Mouse (Mus musculus): ENCODE data around the gene Zfp335. TPM values are rescaled to one million over a fixed set of nuclear protein-coding genes. Genes with fewer than 3 reads are reported as not detected.
A peak's percentile ranks its signal among the peaks of the same experiment; 100 is the strongest.

Zfp335 gene
- polyA plus RNA-seq, 2 experiments = 4.0 to 8.8 TPM

DNA sequence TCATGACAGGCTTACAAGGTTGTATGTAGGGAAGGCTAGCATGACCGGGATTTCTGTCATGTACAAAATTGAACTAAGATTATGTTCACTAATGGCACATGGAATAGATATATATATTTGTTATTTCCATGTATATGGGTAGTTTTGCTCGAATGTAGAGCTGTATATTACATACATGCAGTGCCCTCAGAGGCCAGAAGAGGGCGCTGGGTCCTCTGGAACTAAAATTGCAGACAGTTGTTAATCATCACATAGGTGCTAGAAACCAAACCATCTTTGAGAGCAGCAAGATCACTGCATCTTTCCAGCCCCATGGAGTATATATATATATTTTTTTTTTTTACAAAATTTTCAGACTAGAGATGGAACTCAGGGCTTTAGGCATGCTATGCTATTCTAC is 65.8 kb downstream of the Zfp335 start:
- no peaks in the 10 kb centered on the region for H3K27me3 ChIP-seq (ENCODE audit: control insufficient read depth, insufficient read depth, low read length)
- ATAC-seq (ENCODE audit: insufficient read depth) = no peak
- DNase-seq (ENCODE audit: low read depth in 3 of 3, low spot score in 3 of 3) = no peak
- no peak overlapping the region for H3K4me2 ChIP-seq (ENCODE audit: low read depth)
- no peak overlapping the region for H3K4me3 ChIP-seq (ENCODE audit: insufficient read depth in 1 of 2, low read depth in 2 of 2, low read length in 2 of 2)
- no peak overlapping the region for H3K27ac ChIP-seq
- TF ChIP-seq EP300 (IDR thresholded peaks at IDR 0.05; ENCODE audit: low read depth) (no peak), CTCF (IDR thresholded peaks at IDR 0.05; ENCODE audit: low read depth) (peak; percentile 63)
- H3K9ac ChIP-seq (replicated peaks) = no peak overlapping the region
- 37% methylated on average over 3 of the region's 3 CpGs for WGBS (ENCODE audit: insufficient replicate concordance)
- no peaks in the 10 kb centered on the region for H3K9me3 ChIP-seq (ENCODE audit: control insufficient read depth, low read length)
- H3K36me3 ChIP-seq (replicated peaks; ENCODE audit: control insufficient read depth, insufficient read depth, low read depth) = no peaks in the 10 kb centered on the region
- no peaks in the 10 kb centered on the region for H3K4me1 ChIP-seq (replicated peaks; ENCODE audit: control insufficient read depth in 2 of 2, insufficient read depth in 2 of 2, low read length in 1 of 2)

Other genes starting within 250 kb of the Zfp335 start
- not detected in 2 replicates for gene Wfdc11, start 237.7 kb downstream of the Zfp335 start, polyA plus RNA-seq (2012; rRNA removed)
- not detected in 2 replicates for gene Wfdc11, start 237.7 kb downstream of the Zfp335 start, polyA plus RNA-seq (2014; fragmentation: Nextera tagmentation; extraction: Ambion mirVana)
- gene Wfdc13, start 226.7 kb downstream of the Zfp335 start, polyA plus RNA-seq (2012; rRNA removed) = not detected in 2 replicates
- not detected in 2 replicates for gene Wfdc13, start 226.7 kb downstream of the Zfp335 start, polyA plus RNA-seq (2014; fragmentation: Nextera tagmentation; extraction: Ambion mirVana)
- gene Spint4, start 213.3 kb downstream of the Zfp335 start, polyA plus RNA-seq (2012; rRNA removed) = 0.08 TPM in 1 of 2 replicates, not detected in the other
- not detected in 2 replicates for gene Spint4, start 213.3 kb downstream of the Zfp335 start, polyA plus RNA-seq (2014; fragmentation: Nextera tagmentation; extraction: Ambion mirVana)
- not detected in 2 replicates for gene Spint5, start 196.5 kb downstream of the Zfp335 start, polyA plus RNA-seq (2012; rRNA removed)
- not detected in 2 replicates for gene Spint5, start 196.5 kb downstream of the Zfp335 start, polyA plus RNA-seq (2014; fragmentation: Nextera tagmentation; extraction: Ambion mirVana)
- gene Wfdc3, start 165.8 kb downstream of the Zfp335 start, polyA plus RNA-seq (2012; rRNA removed) = 1.7 and 1.9 TPM in 2 replicates
- gene Wfdc3, start 165.8 kb downstream of the Zfp335 start, polyA plus RNA-seq (2014; fragmentation: Nextera tagmentation; extraction: Ambion mirVana) = 1.6 and 2.1 TPM in 2 replicates
- 16.2 and 26.0 TPM in 2 replicates for gene Dnttip1, start 165.8 kb downstream of the Zfp335 start, polyA plus RNA-seq (2012; rRNA removed)
- 36.7 and 43.7 TPM in 2 replicates for gene Dnttip1, start 165.8 kb downstream of the Zfp335 start, polyA plus RNA-seq (2014; fragmentation: Nextera tagmentation; extraction: Ambion mirVana)
- gene Ube2c, start 141.9 kb downstream of the Zfp335 start, polyA plus RNA-seq (2012; rRNA removed) = 459 and 465 TPM in 2 replicates
- 533 and 562 TPM in 2 replicates for gene Ube2c, start 141.9 kb downstream of the Zfp335 start, polyA plus RNA-seq (2014; fragmentation: Nextera tagmentation; extraction: Ambion mirVana)
- 0.15 and 0.32 TPM in 2 replicates for gene Tnnc2, start 131.8 kb downstream of the Zfp335 start, polyA plus RNA-seq (2012; rRNA removed)
- gene Tnnc2, start 131.8 kb downstream of the Zfp335 start, polyA plus RNA-seq (2014; fragmentation: Nextera tagmentation; extraction: Ambion mirVana) = 0.44 TPM in 1 of 2 replicates, not detected in the other
- gene Snx21, start 125.9 kb downstream of the Zfp335 start, polyA plus RNA-seq (2012; rRNA removed) = 2.3 TPM in 2 replicates
- gene Snx21, start 125.9 kb downstream of the Zfp335 start, polyA plus RNA-seq (2014; fragmentation: Nextera tagmentation; extraction: Ambion mirVana) = 2.9 and 4.4 TPM in 2 replicates
- gene Acot8, start 106.9 kb downstream of the Zfp335 start, polyA plus RNA-seq (2012; rRNA removed) = 20.6 and 22.1 TPM in 2 replicates
- 13.5 and 14.7 TPM in 2 replicates for gene Acot8, start 106.9 kb downstream of the Zfp335 start, polyA plus RNA-seq (2014; fragmentation: Nextera tagmentation; extraction: Ambion mirVana)
- gene Zswim3, start 106.7 kb downstream of the Zfp335 start, polyA plus RNA-seq (2012; rRNA removed) = 2.2 and 2.4 TPM in 2 replicates
- 3.7 and 4.5 TPM in 2 replicates for gene Zswim3, start 106.7 kb downstream of the Zfp335 start, polyA plus RNA-seq (2014; fragmentation: Nextera tagmentation; extraction: Ambion mirVana)
- 2.0 and 2.6 TPM in 2 replicates for gene Zswim1, start 89.1 kb downstream of the Zfp335 start, polyA plus RNA-seq (2012; rRNA removed)
- gene Zswim1, start 89.1 kb downstream of the Zfp335 start, polyA plus RNA-seq (2014; fragmentation: Nextera tagmentation; extraction: Ambion mirVana) = 3.6 and 4.6 TPM in 2 replicates
- gene Spata25, start 83.2 kb downstream of the Zfp335 start, polyA plus RNA-seq (2012; rRNA removed) = not detected in 2 replicates
- not detected in 2 replicates for gene Spata25, start 83.2 kb downstream of the Zfp335 start, polyA plus RNA-seq (2014; fragmentation: Nextera tagmentation; extraction: Ambion mirVana)
- gene Ctsa, start 78.9 kb downstream of the Zfp335 start, polyA plus RNA-seq (2012; rRNA removed) = 69.5 and 82.7 TPM in 2 replicates
- gene Ctsa, start 78.9 kb downstream of the Zfp335 start, polyA plus RNA-seq (2014; fragmentation: Nextera tagmentation; extraction: Ambion mirVana) = 59.4 and 60.8 TPM in 2 replicates
- gene Neurl2, start 78.3 kb downstream of the Zfp335 start, polyA plus RNA-seq (2012; rRNA removed) = 0.70 and 1.2 TPM in 2 replicates
- 1.0 and 1.5 TPM in 2 replicates for gene Neurl2, start 78.3 kb downstream of the Zfp335 start, polyA plus RNA-seq (2014; fragmentation: Nextera tagmentation; extraction: Ambion mirVana)
- 8.4 and 9.6 TPM in 2 replicates for gene Pltp, start 54.0 kb downstream of the Zfp335 start, polyA plus RNA-seq (2012; rRNA removed)
- 7.6 and 10.0 TPM in 2 replicates for gene Pltp, start 54.0 kb downstream of the Zfp335 start, polyA plus RNA-seq (2014; fragmentation: Nextera tagmentation; extraction: Ambion mirVana)
- 19.6 and 20.2 TPM in 2 replicates for gene Pcif1, start 32.5 kb downstream of the Zfp335 start, polyA plus RNA-seq (2012; rRNA removed)
- gene Pcif1, start 32.5 kb downstream of the Zfp335 start, polyA plus RNA-seq (2014; fragmentation: Nextera tagmentation; extraction: Ambion mirVana) = 37.5 and 43.4 TPM in 2 replicates
- gene Mmp9, start 29.0 kb upstream of the Zfp335 start, polyA plus RNA-seq (2012; rRNA removed) = 0.97 and 1.00 TPM in 2 replicates
- gene Mmp9, start 29.0 kb upstream of the Zfp335 start, polyA plus RNA-seq (2014; fragmentation: Nextera tagmentation; extraction: Ambion mirVana) = 0.76 and 1.2 TPM in 2 replicates
- gene Slc12a5, start 49.0 kb upstream of the Zfp335 start, polyA plus RNA-seq (2012; rRNA removed) = 0.42 and 0.60 TPM in 2 replicates
- gene Slc12a5, start 49.0 kb upstream of the Zfp335 start, polyA plus RNA-seq (2014; fragmentation: Nextera tagmentation; extraction: Ambion mirVana) = 0.10 and 0.24 TPM in 2 replicates
- 11.7 and 13.5 TPM in 2 replicates for gene Ncoa5, start 123.1 kb upstream of the Zfp335 start, polyA plus RNA-seq (2012; rRNA removed)
- 11.6 TPM in 2 replicates for gene Ncoa5, start 123.1 kb upstream of the Zfp335 start, polyA plus RNA-seq (2014; fragmentation: Nextera tagmentation; extraction: Ambion mirVana)
- 1.9 and 2.4 TPM in 2 replicates for gene Cd40, start 143.9 kb upstream of the Zfp335 start, polyA plus RNA-seq (2012; rRNA removed)
- 3.0 and 4.3 TPM in 2 replicates for gene Cd40, start 143.9 kb upstream of the Zfp335 start, polyA plus RNA-seq (2014; fragmentation: Nextera tagmentation; extraction: Ambion mirVana)
- not detected in 2 replicates for gene 1700025C18Rik, start 179.0 kb upstream of the Zfp335 start, polyA plus RNA-seq (2012; rRNA removed)
- gene 1700025C18Rik, start 179.0 kb upstream of the Zfp335 start, polyA plus RNA-seq (2014; fragmentation: Nextera tagmentation; extraction: Ambion mirVana) = not detected in 2 replicates

Measured in liver, embryonic 14.5 days (tissue).